Mouse (Mus musculus): ENCODE results near the gene Slc38a8.

Slc38a8 gene

DNA sequence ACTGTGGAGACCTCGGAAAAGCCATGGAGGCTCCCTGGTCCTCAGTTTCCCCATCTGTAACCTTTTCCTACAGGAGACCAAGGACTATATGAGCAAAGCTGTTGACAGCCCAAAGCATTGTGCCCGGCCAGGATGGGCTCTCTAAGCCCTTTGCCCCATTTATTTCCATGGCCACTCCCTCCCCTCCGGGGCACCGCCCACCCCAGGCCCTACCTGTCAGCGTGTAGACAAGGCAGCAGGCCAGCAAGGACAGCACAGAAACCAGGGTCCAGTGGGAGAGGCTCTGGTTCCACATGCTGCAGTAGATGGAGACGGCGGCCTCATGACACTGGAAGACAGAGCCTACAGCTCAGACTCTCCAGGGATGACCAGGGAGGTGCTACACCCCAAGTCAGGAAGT, 14.4 kb downstream of the Slc38a8 start:
- no peak for DNase-seq (ENCODE audit: low spot score in 2 of 2)

DNA sequence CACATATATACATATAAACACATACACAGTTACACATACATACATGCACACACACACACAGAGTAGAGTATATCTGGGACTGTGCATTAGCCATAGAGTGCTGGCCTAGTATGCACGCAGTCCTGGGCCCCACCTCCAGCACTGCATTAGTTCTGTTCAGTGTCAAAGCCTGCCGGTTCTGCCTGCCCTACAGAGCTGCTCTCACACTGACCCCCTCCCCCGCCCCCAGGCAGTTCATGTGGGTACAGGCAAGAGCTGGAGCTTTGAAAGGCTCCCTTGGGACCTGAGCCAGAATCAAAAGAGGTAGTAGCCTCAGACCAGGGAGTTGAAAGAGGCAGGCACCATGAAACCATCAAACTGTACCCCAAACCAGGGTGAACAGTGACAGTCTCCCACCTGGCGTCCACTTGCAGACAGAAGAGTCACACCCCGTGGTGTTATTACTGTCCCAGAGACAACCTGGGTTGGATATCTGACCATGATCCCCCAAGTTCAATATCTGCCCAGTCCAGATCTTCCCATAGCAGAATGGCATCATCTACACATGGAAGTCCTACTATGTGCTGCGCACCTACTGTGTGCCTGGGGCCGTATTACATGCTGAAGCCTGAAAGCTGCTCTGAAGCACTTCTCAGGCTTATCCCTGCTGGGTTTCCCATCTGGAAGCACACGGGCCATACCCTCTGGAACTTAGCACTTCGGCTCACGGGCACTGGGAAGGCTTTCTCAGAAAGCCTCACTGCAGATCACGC, 17.2 kb downstream of the Slc38a8 start:
- DNase-seq (ENCODE audit: low spot score in 2 of 2) = no peak

- no peak for DNase-seq (ENCODE audit: low spot score in 2 of 2)
Measured at GRCm38 (mm10) chr8:119478684-119479083, 22.8 kb downstream of the Slc38a8 start.

DNA sequence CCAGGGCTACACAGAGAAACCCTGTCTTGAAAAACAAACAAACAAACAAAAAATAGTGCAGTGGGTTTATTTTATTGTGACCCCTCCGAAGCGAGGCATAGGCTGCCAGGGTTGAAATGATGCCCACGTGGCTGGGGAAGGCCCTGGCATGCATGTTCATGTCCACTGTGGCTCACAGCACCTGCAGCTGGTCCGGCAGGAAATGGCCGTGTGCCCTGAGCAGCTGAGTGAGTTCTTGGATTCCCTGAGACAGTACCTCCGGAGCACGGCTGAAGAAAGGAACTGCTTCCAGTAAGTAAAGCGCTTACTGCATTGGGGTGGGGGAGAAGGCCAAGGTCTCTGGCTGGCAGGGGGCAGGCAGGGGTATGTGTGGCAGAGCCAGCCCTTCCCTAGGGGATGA, 33.4 kb downstream of the Slc38a8 start:
- no peak for DNase-seq (ENCODE audit: low spot score in 2 of 2)

GRCm38 (mm10) chr8:119466794-119467193, 34.7 kb downstream of the Slc38a8 start:
- no peak for DNase-seq (ENCODE audit: low spot score in 2 of 2)

GRCm38 (mm10) chr8:119466105-119466504, 35.4 kb downstream of the Slc38a8 start:
- peak; percentile 28 to 45 for DNase-seq (ENCODE audit: low spot score in 2 of 2)

DNA sequence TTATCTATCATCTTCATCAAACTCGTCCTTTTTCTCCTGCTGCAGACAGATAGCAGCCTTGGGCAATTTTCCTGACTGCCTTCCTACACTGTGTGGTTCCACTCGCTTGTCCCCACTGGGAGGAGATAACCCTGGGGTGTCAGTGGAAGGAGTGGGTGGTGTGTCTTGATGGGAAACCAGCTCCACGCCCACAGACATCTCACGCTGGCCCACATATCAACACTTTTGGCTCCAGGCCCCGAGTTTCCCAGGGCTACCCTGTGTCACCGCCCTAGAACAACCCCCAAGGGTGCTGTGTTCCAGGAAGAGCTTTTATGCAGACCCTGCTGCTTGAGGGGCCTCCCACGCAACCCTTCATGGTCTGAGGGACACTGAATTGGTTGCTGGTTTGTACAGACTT, 37.8 kb downstream of the Slc38a8 start:
- DNase-seq (ENCODE audit: low spot score in 2 of 2) = no peak

GRCm38 (mm10) chr8:119461356-119461755, 40.1 kb downstream of the Slc38a8 start:
- DNase-seq (ENCODE audit: low spot score in 2 of 2) = no peak

DNA sequence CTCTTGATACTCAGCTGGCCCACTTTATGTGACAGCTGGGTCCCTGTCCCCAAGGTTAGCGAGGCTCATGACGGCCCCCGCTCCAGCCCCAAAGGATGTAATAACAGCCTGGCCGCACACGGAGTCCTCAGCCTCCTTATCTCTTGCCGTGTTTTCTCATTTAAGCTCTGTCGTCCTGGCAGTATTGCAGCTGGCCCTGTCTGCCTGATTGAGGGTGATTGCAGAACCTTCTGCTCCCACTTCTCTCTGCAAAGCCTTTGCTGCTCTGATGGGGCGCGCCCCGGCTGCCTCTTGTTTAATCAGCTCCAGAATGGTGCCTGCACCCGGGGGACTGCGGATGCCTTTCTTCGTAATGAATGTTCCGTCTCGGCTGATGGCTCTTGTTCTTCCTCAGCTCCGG, 41.8 kb downstream of the Slc38a8 start:
- no peak for DNase-seq (ENCODE audit: low spot score in 2 of 2)

- DNase-seq (ENCODE audit: low spot score in 2 of 2) = no peak
Measured at GRCm38 (mm10) chr8:119456045-119456444, 45.5 kb downstream of the Slc38a8 start.

- no peak for DNase-seq (ENCODE audit: low spot score in 2 of 2)
Measured at GRCm38 (mm10) chr8:119452919-119453318, 48.6 kb downstream of the Slc38a8 start.

DNA sequence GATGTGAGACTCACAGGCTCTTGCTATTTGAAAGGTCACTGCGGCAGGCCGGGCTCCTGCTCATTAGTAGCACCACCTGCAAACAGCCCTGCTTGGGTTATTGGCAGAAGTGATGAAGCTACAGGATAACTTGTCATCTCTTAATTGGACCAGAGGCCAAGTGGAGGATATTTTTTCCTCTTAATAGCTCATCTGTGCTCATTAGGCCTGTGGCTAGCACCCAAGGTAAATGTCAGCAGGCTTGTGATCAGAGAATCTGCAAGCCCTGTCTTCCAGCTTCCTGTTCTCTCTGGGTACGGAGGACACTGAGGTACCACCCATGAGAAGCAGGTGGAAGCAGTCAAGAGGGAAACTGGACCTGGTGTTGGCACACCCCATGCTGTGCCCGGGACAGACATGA, 50.4 kb downstream of the Slc38a8 start:
- no peak for DNase-seq (ENCODE audit: low spot score in 2 of 2)

- no peak for DNase-seq (ENCODE audit: low spot score in 2 of 2)
Measured at GRCm38 (mm10) chr8:119449627-119450026, 51.9 kb downstream of the Slc38a8 start.

DNA sequence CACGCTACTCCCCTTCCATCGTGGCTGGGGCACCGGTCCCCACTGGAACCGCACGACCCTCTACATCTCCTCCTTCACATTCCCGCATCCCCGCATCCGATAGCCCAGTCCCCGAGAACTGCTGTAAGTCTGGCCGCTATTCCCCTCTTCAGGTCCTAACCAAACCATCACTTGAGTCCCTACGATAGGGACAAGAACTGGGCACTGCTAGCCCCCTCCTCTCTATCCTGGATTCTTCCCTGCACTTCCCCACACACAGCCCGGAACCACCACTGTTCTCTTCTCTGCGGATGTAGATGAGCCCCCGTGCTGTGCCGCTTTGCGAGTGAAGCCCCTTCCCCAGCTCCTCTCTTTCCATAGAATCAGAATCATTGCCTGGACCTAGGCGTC, 53.7 kb downstream of the Slc38a8 start:
- DNase-seq (ENCODE audit: low spot score in 2 of 2) = no peak

DNA sequence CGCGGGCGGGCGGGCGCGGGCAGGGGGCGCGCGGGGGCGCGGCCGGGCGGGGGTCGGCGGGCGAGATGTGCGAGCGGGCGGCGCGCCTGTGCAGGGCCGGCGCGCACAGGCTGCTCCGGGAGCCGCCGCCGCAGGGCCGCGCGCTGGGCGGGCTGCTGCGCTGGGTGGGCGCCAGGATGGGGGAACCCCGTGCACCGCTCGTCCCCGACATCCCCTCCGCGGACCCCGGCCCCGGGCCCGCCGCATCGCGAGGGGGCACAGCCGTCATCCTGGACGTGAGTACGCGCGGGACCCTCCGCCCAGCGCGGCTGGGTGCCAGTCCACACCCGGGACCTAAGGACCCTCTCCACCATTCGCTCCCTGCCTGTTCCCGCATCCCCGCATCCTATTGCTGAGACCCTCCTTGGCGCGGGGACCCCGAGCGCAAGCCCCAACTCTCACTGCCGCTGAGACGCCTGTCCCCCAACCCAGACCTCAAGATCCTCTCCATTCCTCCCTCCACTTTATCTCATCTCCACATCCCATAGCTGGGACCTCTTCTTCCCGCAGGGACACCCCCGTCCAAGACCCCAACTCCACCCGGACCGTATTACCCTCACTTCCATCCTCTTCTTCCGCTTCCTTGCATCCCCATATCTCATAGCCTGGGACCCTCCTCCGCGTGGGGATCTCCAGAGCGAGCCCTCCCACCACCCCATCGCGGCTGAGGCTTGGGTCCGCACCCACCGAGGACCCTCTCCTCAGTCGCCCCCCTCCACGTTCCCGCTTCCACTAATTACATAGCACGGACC, 54.3 kb downstream of the Slc38a8 start:
- DNase-seq (ENCODE audit: low spot score in 2 of 2) = no peak

DNA sequence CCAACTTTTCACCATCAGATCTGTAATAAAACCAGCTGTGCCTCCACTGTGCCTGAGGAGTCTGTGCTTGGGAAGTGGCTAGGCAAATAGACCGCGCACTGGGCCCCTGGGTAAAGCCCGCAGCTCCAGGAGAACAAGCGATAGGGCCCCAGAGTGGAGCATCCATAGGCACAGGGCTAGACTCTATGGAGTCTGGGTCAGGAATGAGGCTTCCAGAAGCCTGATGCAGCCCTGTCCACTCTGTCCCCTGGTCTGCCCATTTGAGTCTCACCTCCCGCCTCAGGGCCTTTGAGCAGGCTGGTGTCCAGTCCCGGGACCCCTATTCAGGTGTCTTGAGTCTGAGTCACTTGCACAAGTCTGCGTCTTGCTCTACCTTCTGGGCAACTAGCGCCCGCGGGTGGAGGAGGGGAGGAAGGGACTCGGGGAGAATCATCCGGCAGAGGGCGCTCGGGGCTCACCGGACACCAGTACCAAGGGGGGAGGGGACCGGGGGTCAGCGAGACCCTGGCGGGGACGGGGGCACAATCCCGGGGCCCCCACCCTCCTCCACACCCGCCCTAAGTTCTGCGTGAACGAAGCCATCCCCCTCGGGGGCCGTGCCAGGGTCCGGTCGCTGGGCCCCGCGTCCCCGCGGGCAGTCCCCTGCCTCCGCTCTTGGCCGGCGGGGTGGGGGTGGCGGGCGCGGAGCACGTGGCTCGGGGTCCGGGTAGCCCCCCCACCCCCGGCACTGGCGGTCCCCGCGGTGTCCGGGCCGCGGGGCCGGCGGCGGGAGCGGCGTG, 55.1 kb downstream of the Slc38a8 start, which contains the start of gene Necab2:
Gene Necab2, plus strand, starts transcription at position 509 of the 779 bp plus-strand sequence.
- peak; percentile 86 to 90 for DNase-seq (ENCODE audit: low spot score in 2 of 2)

- no peak for DNase-seq (ENCODE audit: low spot score in 2 of 2)
Measured at GRCm38 (mm10) chr8:119442970-119443369, 58.5 kb downstream of the Slc38a8 start.

GRCm38 (mm10) chr8:119442013-119442412, 59.5 kb downstream of the Slc38a8 start:
- no peak for DNase-seq (ENCODE audit: low spot score in 2 of 2)

GRCm38 (mm10) chr8:119440952-119441270, 60.6 kb downstream of the Slc38a8 start:
- DNase-seq (ENCODE audit: low spot score in 2 of 2) = no peak

DNA sequence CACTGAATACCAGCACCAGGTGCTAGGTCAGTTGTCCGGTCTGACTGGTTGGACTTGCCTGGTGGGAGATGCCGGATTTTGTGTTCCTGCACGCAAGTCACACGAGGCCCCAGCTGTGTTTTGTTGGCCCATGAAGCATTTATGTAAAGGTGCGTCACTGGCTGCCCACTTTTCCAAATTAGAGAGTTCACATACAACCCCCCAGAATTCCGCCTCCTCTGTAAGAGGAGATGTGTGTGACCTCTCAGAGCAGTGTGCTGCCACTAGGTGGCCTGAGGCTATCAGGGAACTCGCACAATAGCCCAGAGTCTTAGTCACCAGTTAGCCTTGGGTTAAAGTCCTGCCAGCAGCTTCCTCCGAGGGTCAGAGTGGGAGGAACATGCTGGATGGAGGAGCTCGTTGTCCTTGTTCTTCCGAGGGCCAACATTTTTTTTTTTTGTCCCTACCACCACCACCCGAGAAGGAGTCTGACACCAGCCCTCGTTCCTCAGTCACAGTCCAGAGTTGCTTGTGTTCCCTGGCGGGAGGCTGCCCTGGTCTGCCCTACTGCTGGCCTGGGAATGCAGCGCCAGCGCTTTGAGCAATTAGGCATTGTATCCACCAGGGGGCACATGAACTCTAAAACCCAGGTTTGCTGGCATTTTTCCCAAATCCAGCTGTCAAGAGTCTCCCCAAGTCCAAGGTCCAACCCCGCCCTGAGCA, 61.1 kb downstream of the Slc38a8 start:
- peak in 1 of 2 experiments; percentile 43 for DNase-seq (ENCODE audit: low spot score in 2 of 2)

DNA sequence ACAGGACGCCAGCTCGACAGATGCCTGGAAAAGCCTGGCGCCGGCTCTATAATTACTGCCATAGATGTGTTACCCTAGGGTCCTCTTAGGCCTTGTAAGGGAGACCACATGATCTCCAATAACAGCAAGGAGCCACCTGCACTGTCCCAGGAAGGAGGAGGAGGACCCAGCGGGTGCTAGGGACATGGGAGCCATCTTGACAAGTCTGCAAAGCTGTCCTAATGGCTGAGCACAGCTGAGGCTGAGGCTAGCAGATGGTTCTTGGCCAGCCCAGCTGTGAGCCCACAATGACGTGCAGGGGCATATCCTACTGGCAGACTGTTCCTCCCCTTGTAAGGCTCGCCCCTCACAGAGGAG, 61.6 kb downstream of the Slc38a8 start:
- DNase-seq (ENCODE audit: low spot score in 2 of 2) = no peak

- no peak for DNase-seq (ENCODE audit: low spot score in 2 of 2)
Measured at GRCm38 (mm10) chr8:119439424-119439823, 62.1 kb downstream of the Slc38a8 start.

All from frontal cortex, postnatal 25 days (tissue).